Mouse (Mus musculus): Measurements from ENCODE around the gene Rnasek. TPM values are rescaled to one million over a fixed set of nuclear protein-coding genes. Genes with fewer than 3 reads are reported as not detected.

Gene Rnasek
- total RNA-seq, 2 experiments from 2014 or later: 272 to 278 TPM

DNA sequence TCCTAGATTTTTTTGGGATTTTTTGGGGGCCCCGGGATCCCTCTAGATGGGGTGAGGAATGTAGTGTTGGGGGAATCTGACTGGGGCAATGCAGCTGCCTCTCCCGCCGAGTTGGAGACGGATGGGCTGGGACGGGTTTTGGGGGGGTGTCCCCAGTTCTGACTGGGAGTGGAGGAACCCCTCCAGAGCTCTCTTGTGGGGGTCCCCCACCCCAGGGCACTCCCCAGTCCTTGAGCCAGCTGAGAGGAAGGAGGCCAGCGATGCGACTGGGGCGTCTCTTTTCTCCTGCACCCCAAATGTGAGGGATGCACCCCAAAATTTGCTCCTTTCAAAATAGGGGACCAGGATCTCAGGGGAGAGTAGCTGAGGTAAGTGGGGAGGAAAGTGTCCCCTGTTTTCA is 6.6 kb downstream of the Rnasek start:
- no peak for TF ChIP-seq CTCF (conservative IDR thresholded peaks at IDR 0.05)
- no peak for DNase-seq (ENCODE audit: low spot score in 2 of 2)
- H3K4me3 ChIP-seq: peak overlapping the region; percentile 76
- H3K27ac ChIP-seq: peak overlapping the region; percentile 92

DNA sequence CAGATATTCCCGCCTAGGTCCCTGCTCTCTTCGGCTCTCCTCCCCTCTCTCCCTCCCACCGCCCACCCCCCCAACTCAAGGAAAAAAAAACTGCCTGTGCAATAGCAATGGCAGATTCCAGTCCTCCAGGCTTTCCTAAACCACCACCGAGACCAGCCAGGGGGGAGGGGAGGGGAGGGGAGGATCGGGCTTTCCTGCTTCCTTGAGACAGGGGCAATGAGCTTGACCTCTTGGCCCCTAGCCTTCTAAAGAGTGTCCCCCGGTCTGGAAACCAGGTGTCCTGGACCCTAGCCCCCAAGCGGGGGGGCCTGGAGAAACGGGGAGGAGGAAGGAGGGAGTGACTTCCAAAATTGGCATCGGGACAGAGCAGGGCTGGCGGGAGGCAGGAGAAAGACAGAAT is 7.1 kb downstream of the Rnasek start:
- DNase-seq (ENCODE audit: low spot score in 2 of 2): no peak
- no peak for TF ChIP-seq CTCF (conservative IDR thresholded peaks at IDR 0.05)
- peak overlapping the region; percentile 76 for H3K4me3 ChIP-seq
- peak overlapping the region; percentile 92 for H3K27ac ChIP-seq

DNA sequence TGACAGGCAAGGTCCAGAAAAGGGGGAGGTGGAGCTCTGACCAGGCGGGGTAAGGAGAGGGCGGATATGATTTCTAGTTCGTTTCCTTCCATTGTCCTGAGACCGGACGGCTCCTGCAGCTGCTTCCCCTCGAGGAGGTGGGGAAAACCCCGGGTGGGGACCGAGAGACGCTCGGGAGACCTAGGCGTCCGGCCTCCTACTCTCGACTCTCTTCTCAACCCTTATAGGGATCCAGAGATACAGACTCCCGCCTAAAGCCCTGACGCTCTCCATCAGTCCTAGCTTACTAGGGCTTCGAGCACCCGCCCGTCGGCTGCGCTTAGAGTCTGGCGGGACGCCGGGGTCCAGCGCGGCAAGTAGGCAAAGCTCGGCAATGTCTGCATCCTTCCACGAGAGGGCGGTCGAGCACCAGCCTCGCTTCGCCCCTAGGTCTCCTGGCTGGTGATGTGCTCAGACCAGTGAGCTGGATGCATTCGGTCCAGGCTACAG is 9.4 kb downstream of the Rnasek start:
- H3K4me3 ChIP-seq: peak overlapping the region; percentile 48
- H3K27ac ChIP-seq: peak overlapping the region; percentile 76
- DNase-seq (ENCODE audit: low spot score in 2 of 2): peak; percentile 71 to 78
- TF ChIP-seq CTCF (conservative IDR thresholded peaks at IDR 0.05): peak; percentile 100

- no peak for TF ChIP-seq CTCF (conservative IDR thresholded peaks at IDR 0.05)
- no peak for DNase-seq (ENCODE audit: low spot score in 2 of 2)
- Histone ChIP-seq H3K27ac (peak within 1 kb of the TSS; percentile 76), H3K4me3 (peak within 1 kb of the TSS; percentile 48)
These were observed 10.2 kb downstream of the Rnasek start, which contains the start of gene Bcl6b for GRCm38 (mm10) chr11:70229260-70230010. Gene Bcl6b (minus strand): TSS chr11:70229798.

- peak; percentile 74 to 78 for DNase-seq (ENCODE audit: low spot score in 2 of 2)
- H3K4me3 ChIP-seq: peak overlapping the region; percentile 48
- TF ChIP-seq CTCF (conservative IDR thresholded peaks at IDR 0.05): peak; percentile 13; the same call in 1 of the 2 replicates
- peak overlapping the region; percentile 56 for H3K27ac ChIP-seq
These were observed 10.8 kb downstream of the Rnasek start for GRCm38 (mm10) chr11:70228828-70229227.

DNA sequence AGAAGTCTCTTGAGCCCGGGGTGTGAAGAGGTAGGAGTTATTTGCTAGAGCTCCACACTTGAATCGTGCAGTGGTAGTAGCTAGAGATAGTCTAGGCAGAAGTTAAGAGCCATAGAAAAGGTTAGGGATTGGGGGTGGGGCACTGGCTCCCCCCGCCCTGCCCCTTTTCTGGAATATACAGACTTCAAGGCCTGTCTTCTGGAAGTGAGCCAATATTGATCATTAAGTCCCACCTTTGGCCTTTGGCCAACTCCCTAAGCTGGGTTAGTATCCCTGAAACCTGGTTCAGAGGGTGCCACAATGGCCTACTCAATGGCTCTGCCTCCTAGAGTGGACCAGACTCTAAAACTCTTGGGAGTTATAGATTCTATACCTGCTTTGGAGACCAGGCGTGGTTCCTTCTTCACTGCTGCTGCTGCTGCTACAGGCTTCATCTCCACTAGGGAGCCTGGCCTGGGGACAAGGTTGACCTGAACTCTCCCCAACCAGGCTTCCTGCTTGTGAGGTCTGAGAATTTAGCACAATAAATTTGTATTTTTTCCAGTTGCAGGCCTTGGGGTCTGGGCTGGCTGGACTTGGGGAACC is 11.9 kb downstream of the Rnasek start:
- no peak for DNase-seq (ENCODE audit: low spot score in 2 of 2)
- Histone ChIP-seq H3K4me3 (no peak overlapping the region), H3K27ac (no peak overlapping the region)
- no peak for TF ChIP-seq CTCF (conservative IDR thresholded peaks at IDR 0.05)

GRCm38 (mm10) chr11:70227126-70227525 is 12.5 kb downstream of the Rnasek start:
- Histone ChIP-seq H3K27ac (no peak overlapping the region), H3K4me3 (no peak overlapping the region; the same call in 1 of the 2 replicates)

GRCm38 (mm10) chr11:70226602-70226890 is 13.1 kb downstream of the Rnasek start:
- no peak for DNase-seq (ENCODE audit: low spot score in 2 of 2)
- no peak for TF ChIP-seq CTCF (conservative IDR thresholded peaks at IDR 0.05)
- Histone ChIP-seq H3K4me3 (peak overlapping the region; percentile 27; the same call in 1 of the 2 replicates), H3K27ac (no peak overlapping the region)

More at GRCm38 (mm10) chr11:70227126-70227525, 12.5 kb downstream of the Rnasek start:
- DNase-seq (ENCODE audit: low spot score in 2 of 2): no peak
- TF ChIP-seq CTCF (conservative IDR thresholded peaks at IDR 0.05): no peak

DNA sequence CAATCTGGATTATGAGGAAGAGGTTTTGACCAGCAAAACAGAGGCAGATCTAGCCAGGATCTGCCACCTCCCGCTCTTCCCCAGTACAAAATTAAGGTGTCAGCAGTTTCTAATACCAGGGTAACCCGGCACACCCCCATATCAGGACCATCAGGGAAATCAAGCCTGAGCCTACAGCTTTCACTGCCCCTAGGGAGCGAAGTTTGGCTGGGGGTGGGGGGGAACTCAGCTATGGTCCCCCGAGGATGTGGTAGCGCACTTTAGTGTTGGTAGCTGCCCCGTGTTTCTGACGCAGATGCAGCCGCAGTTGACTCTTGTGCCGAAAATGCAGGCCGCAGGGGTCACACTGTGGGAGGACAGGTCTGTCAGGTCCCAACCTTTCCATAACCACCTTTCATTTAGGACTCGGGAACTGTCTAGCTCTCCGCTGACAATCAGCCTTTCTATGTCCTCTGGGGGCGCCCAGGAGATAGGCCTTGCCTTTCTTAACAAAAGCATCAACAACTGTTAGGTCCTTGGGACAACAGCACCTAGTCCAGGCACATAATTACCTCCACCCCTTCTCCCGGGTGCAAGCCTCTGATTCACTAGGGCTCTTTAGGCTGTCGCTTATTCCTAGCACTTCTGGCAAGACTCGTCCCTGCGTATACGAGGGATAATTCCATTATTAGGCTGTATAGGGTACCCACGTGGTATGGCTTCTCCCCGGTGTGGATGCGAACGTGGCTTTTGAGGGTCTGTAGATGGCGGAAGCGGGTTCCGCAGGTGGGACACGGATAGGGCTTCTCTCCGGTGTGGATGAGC is 13.6 kb downstream of the Rnasek start:
- DNase-seq (ENCODE audit: low spot score in 2 of 2): no peak
- peak; percentile 40; the same call in 1 of the 2 replicates for TF ChIP-seq CTCF (conservative IDR thresholded peaks at IDR 0.05)
- Histone ChIP-seq H3K4me3 (peak overlapping the region; percentile 27; the same call in 1 of the 2 replicates), H3K27ac (no peak overlapping the region)

- H3K27ac ChIP-seq: peak overlapping the region; percentile 57
- DNase-seq (ENCODE audit: low spot score in 2 of 2): no peak
- no peak for TF ChIP-seq CTCF (conservative IDR thresholded peaks at IDR 0.05)
These were observed 15.9 kb downstream of the Rnasek start for GRCm38 (mm10) chr11:70223724-70224123.

GRCm38 (mm10) chr11:70221603-70222500 is 17.8 kb downstream of the Rnasek start:
- H3K27ac ChIP-seq: peak overlapping the region; percentile 97
- DNase-seq (ENCODE audit: low spot score in 2 of 2): no peak
- no peak; the same call in 1 of the 2 replicates for TF ChIP-seq CTCF (conservative IDR thresholded peaks at IDR 0.05)
- H3K4me3 ChIP-seq: peak overlapping the region; percentile 73

More at GRCm38 (mm10) chr11:70223724-70224123, 15.9 kb downstream of the Rnasek start:
- no peak overlapping the region for H3K4me3 ChIP-seq
